Mouse (Mus musculus) CH12.LX (cell line): ENCODE data around the gene Tinf2.

Experiments
- CTCF ChIP-seq, 2 experiments: IDR thresholded peaks in 1 of 2; conservative IDR thresholded peaks in 1 of 2; 2 replicates each; pipeline ENCODE4 v1.5.1; 2011 to 2012; ENCODE audit warnings: low read depth in 2 of 2, low read length in 2 of 2, improper control_type of control experiment in 1 of 2, inconsistent platforms in 1 of 2, mild to moderate bottlenecking in 1 of 2, moderate library complexity in 1 of 2
- EP300 ChIP-seq: IDR thresholded peaks from 2 replicates; pipeline ENCODE4 v1.6.1; 2011; ENCODE audit warnings: low read length, improper control_type of control experiment
- JUND ChIP-seq: conservative IDR thresholded peaks from 2 replicates; pipeline ENCODE4 v1.6.1; 2011; ENCODE audit warnings: low read depth, low read length, improper control_type of control experiment
- MEF2A ChIP-seq: IDR thresholded peaks from 2 replicates; pipeline ENCODE4 v1.6.1; 2014; ENCODE audit warnings: low read depth, mild to moderate bottlenecking, inconsistent platforms, low read length, improper control_type of control experiment, borderline replicate concordance
- POLR2A ChIP-seq: IDR thresholded peaks from 2 replicates; pipeline ENCODE4 v1.6.1; 2011; ENCODE audit warnings: low read depth, mild to moderate bottlenecking, improper control_type of control experiment, low read length
- RAD21 ChIP-seq: IDR thresholded peaks from 2 replicates; pipeline ENCODE4 v1.6.1; 2011; ENCODE audit warnings: low read depth, mild to moderate bottlenecking, low read length, improper control_type of control experiment, moderate library complexity

DNA sequence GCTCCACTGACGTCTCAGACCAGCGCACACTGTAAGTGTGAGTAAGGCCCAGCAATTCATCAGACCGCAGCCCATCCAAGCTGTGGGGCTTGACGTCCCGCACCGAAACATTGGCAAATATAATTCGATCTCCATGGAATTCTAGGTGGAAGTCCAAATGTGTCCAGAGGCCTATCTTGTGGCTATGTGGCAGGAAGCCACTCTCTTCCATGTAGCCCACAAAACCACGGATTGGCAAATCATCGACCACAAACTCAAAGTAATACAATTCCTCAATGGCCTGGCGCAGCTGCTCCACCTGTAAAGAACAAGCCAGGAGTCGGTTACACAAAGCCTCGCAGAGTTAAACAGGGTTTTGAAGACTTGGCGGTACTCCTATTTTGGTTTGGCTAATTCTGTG is 40.3 kb downstream of the Tinf2 start:
- TF ChIP-seq CTCF (conservative IDR thresholded peaks at IDR 0.05 in 1 of 2, IDR thresholded peaks at IDR 0.05 in 1 of 2; ENCODE audit: low read depth in 2 of 2, low read length in 2 of 2) (no peak), POLR2A (no peak), JUND (no peak), RAD21 (no peak), EP300 (no peak), MEF2A (no peak)
